Mouse (Mus musculus) Patski (cell line): ENCODE measurements around the gene Peli1. TPM values are rescaled to one million over a fixed set of nuclear protein-coding genes. Genes with fewer than 3 reads are reported as not detected.

Source experiments
- ATAC-seq: fragments of 100-300 bp; one replicate; pipeline ENCODE4 v1.8.0; 2021
- CTCF ChIA-PET: fragments of 350-600 bp; sonication (Branson Sonifier 250); formaldehyde crosslinking; loops from one replicate; lab custom pipeline; 2022; ENCODE audit warnings: inconsistent platforms; lab: Charles Lee
- POLR2A ChIA-PET: fragments of 350-600 bp; sonication (Branson Sonifier 250); formaldehyde crosslinking; loops from one replicate; lab custom pipeline; 2022; ENCODE audit warnings: antibody characterized with exemption, inconsistent platforms; lab: Charles Lee
- DNase-seq: peaks from one replicate; pipeline ENCODE4 v3.0.0-alpha.2; 2011; ENCODE audit warnings: low read depth, low spot score
- H3K27me3 ChIP-seq: fragments of 371-371 bp; one replicate; pipeline ENCODE4 v1.5.1; 2021
- CTCF ChIP-seq: fragments of 100-300 bp; IDR thresholded peaks from one replicate; pipeline ENCODE4 v1.5.1; 2021
- in situ Hi-C: fragments of 300-500 bp; cut with MboI; formaldehyde crosslinking; loops from 3 replicates; pipeline ENCODE4 v1.11.1; 2018; ENCODE audit warnings: low pct_unique_long_range_greater_than_20kb, mixed read lengths
- polyA plus RNA-seq: library from polyadenylated mRNA; unstranded; gene quantifications from one replicate; pipeline ENCODE4 v1.2.3, GENCODE M21; 2021

Gene Peli1
- polyA plus RNA-seq, 1 experiment from 2014 or later = 13.1 TPM

DNA sequence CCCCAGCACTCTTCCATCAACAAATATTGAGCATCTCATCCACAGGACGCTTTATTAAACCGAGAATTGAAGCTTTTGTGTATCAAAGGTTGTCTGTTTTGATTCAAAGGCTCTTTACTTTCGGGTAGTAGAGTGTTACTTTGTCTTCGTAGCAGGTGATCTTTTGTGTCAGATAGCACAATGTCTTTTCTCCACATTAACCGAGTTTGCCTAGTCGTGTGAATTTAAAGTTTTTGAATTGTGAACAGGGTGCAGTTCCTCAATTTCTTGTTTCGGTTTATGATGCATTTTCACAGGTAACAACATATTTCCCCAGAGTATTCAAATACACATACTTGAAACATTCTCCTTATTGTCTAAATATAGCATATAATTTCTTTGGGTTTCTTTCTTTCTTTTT is 1.5 kb downstream of the Peli1 start:
- in situ Hi-C loops = loop anchor here (5.0 kb wide), 1 partner anchor 150 kb away; no protein-coding TSS in a partner anchor
- no peak for DNase-seq
- POLR2A ChIA-PET = no interaction called here
- H3K27me3 ChIP-seq = no peaks in the 10 kb centered on the region
- no peak for TF ChIP-seq CTCF
- CTCF ChIA-PET = interaction anchor here (1.2 kb wide), 1 partner anchor 17 kb away, joined by 3 read pairs; no protein-coding TSS in a partner anchor
- no peak for ATAC-seq

DNA sequence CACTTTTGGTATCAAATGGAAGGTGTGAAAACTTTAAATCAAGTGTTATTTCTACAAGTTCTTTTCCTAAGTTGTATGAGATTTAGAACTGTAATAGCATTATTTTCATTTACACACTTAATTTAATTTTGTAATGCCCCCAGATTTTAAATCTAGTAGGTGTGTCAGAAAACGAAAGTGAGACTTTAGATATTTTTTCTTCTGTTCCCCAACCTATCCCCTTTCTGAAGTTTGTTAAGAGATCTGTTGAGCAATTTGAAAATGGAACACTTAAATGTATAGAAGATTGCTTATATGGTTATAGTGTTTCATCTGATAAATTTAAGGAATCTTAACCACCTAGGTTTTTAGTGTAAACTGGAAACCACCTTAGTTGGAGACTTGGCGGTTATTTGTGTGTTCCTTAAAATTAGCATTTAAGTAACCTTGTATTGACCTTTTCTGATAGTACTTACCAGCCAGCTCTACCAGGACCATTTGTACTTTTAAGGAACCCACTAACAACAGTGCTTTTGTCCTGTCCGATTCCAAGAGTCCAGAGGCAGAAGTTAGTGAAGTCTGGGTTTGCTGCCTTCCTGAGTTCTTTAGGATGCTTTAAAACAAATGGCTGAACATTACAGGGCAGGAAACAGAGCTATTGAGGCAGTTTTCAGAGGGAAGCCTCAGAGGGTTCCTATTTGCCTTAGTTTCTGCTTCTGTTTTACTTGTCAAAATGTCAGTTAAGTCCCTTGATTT is 2.2 kb downstream of the Peli1 start:
- CTCF ChIA-PET = interaction anchor here (1.2 kb wide), 1 partner anchor 17 kb away, joined by 3 read pairs; no protein-coding TSS in a partner anchor
- ATAC-seq (no peak), DNase-seq (no peak)
- no peaks in the 10 kb centered on the region for H3K27me3 ChIP-seq
- POLR2A ChIA-PET = no interaction called here
- in situ Hi-C loops = loop anchor here (5.0 kb wide), 1 partner anchor 149 kb away; no protein-coding TSS in a partner anchor
- no peak for TF ChIP-seq CTCF

DNA sequence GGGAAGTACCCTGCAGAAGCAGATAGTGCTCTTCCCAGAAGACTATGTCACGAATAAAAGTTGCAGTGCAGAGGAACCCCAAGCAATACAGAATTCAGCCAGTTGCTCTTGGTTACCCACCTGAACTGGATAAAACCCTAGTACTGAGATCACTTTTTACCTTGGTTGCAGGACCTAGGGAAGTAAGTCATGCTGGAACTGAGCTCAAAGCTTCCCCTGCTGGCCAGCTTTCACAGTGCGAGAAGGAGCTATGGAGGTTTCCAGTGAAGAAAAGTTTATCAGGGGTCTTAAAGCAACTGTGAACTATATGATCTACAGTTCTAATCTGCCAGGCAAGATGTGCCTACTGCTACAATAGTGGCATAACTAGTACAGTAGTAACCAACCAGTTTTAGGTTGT is 5.5 kb downstream of the Peli1 start:
- ChIA-PET POLR2A (no interaction called here), CTCF (interaction anchor here (1.0 kb wide), 1 partner anchor 13 kb away, joined by 3 read pairs; no protein-coding TSS in a partner anchor)
- ATAC-seq = no peak
- H3K27me3 ChIP-seq = no peaks in the 10 kb centered on the region
- no peak for DNase-seq
- in situ Hi-C loops = no loop called here
- peak; percentile 31 for TF ChIP-seq CTCF

DNA sequence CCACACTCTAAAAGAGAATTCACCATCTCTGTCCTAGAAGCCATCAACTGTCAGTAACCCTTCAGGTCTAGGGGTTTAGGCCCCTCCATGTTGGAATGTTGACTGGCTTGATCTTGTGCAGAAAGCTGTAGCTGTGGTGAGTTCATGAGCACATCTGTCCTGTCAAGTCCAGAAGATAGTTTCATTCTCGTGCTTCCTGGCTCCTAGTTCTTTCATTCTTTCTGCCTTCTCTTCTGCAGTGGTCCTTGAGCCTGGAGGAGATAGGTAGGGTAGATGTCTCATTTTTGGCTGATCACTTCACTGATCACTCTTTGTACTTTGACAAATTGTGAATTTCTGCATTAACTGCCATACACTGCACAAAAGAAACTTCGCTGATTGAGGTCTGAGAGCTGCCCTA is 7.4 kb downstream of the Peli1 start:
- H3K27me3 ChIP-seq = no peaks in the 10 kb centered on the region
- POLR2A ChIA-PET = no interaction called here
- no peak for DNase-seq
- TF ChIP-seq CTCF = no peak
- CTCF ChIA-PET = no interaction called here
- no peak for ATAC-seq
- in situ Hi-C loops = no loop called here

DNA sequence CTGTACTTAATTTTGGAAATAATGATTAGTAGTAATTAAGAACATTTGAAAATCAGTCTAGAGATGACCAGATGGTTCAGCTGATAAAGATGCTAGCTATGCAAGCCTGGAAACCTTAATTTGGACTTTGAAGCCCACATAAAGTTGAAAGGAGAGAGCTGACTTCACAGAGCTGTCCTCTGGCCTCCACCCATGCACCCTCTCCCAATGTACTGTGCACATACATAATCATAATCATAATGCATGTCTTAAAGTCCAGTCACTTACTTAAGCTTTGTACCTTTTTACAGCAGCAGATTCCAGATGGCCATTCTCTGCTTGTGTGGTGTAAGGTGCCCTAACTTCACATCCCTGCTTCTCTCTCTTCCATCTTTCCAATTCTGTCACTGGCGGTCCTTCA is 9.6 kb downstream of the Peli1 start:
- POLR2A ChIA-PET = interaction anchor here (0.8 kb wide), 1 partner anchor 10 kb away, joined by 3 read pairs; no protein-coding TSS in a partner anchor
- ATAC-seq = no peak
- CTCF ChIA-PET = no interaction called here
- no peak for TF ChIP-seq CTCF
- in situ Hi-C loops = no loop called here
- H3K27me3 ChIP-seq = no peaks in the 10 kb centered on the region
- DNase-seq = no peak

DNA sequence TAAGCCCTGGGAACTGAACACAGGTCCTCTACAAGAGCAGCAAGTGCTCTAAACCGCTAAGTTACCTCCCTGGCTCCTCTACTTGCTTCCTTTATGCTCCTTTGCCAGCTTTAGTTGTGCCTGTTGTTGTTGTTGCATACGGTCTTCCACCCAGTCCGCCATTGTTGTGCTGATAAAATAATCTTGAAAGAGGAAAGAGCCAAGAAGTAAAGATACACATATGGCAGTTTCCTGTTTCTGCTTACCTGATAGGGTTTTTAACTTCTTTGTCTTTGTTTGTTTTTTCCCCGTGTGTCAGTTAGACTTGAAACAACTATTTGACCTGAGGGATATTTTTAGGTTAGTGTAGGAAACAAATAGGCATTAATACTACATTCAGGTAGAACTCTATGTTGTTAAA is 10.2 kb downstream of the Peli1 start:
- DNase-seq = no peak
- no peak for ATAC-seq
- no peaks in the 10 kb centered on the region for H3K27me3 ChIP-seq
- POLR2A ChIA-PET = no interaction called here
- in situ Hi-C loops = no loop called here
- no peak for TF ChIP-seq CTCF
- CTCF ChIA-PET = interaction anchor here (1.2 to 1.5 kb wide), 2 partner anchors 14 to 15 kb away, joined by 3 read pairs; no protein-coding TSS in a partner anchor

DNA sequence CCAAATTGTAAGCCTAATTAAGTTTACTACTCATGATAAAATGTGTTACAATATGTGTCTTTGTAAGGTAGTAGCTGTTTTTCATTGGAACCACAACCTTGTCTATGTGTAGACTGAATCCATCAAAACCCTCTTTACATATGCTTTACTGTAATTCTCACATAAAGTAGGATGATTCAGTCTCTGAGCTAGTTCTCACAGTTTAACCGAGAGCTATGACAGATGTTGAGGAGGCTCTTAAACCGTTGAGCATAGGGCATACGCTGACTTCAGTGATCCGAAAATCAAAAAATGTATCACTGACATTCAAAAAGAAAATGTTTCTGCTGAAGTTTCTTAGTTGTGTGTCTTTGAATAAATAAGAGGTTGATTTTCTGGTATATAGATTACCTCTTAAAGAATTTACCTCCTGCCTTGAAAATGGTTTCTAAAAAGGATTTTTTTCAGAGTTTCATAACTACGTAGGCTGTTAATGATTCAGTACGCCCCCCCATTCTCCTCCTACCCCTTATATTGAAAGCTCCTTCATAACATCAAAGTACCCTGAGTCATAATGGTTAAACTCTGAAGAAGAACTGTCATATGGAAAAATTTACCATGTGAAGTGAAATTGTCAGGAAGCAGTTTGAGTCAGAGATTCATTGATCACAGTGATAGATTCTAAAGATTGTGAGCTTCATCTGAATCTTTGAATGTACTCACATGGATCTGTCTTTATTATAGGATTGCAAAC is 11.3 kb downstream of the Peli1 start:
- ATAC-seq (no peak), DNase-seq (no peak)
- no peaks in the 10 kb centered on the region for H3K27me3 ChIP-seq
- no peak for TF ChIP-seq CTCF
- POLR2A ChIA-PET = no interaction called here
- CTCF ChIA-PET = interaction anchor here (1.0 to 1.5 kb wide), 3 partner anchors 13 to 35 kb away, joined by 3 read pairs; no protein-coding TSS in a partner anchor
- in situ Hi-C loops = no loop called here

DNA sequence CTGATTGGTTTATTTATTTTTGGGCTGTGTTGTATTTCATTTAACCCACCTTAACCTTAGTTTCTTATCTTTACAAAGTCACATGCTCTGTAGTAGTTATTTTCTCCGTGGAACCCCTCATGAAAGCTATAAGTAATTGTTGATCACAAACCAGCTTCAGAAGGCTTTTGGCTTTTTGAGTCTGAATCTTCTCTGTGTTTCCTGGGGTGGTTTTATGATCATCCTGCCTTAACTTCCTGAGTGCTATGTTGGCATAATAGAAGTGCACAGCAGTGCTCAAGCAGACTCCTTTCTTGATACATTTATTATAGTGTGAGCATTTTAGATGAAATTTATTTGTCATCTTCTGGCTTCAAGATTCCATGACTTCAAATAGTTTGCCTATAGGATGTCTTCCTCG is 12.1 kb downstream of the Peli1 start:
- no peak for ATAC-seq
- ChIA-PET CTCF (no interaction called here), POLR2A (no interaction called here)
- in situ Hi-C loops = no loop called here
- TF ChIP-seq CTCF = no peak
- no peak for DNase-seq
- H3K27me3 ChIP-seq = no peaks in the 10 kb centered on the region

DNA sequence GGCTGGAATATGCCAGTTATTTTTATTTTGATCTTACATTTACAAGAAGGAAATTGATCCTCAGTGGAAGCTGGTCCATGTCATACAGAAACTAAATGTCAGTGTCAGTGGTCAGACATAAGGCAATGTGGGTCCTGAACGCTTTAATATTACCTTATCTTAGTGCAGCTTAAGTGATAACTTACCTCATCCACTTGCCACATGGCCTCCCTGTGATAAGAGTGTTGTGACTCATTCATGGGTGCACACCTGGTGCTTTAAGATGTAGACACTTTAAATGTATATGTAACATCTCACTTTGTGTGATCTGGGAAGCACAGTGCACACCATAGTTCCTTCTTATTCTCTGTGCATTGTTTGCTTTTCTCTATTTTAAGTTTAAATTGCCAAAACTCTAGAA is 14.3 kb downstream of the Peli1 start:
- no peak for DNase-seq
- TF ChIP-seq CTCF = no peak
- ATAC-seq = no peak
- in situ Hi-C loops = no loop called here
- POLR2A ChIA-PET = no interaction called here
- CTCF ChIA-PET = no interaction called here
- H3K27me3 ChIP-seq = no peaks in the 10 kb centered on the region

DNA sequence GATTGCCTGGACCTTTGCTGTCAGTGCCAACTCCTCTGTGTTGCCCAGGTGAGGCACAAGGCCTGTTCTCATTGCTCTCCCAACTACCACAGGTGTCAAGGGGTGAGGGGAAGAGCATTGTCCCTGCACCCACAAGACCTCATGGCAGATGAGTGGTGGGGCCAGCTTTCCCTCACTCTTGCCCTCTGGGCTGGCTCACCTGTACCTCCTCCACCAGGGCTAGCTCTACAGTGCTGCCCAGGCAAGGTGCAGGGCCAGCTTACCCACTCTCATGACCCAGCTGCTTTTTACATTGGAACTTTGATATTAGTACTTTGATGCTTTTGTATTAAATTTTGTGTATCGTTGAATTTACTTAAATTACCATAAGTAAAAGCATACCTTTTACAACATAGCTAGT is 16.0 kb downstream of the Peli1 start:
- DNase-seq (no peak), ATAC-seq (no peak)
- CTCF ChIA-PET = no interaction called here
- no peaks in the 10 kb centered on the region for H3K27me3 ChIP-seq
- in situ Hi-C loops = no loop called here
- TF ChIP-seq CTCF = no peak
- POLR2A ChIA-PET = no interaction called here

DNA sequence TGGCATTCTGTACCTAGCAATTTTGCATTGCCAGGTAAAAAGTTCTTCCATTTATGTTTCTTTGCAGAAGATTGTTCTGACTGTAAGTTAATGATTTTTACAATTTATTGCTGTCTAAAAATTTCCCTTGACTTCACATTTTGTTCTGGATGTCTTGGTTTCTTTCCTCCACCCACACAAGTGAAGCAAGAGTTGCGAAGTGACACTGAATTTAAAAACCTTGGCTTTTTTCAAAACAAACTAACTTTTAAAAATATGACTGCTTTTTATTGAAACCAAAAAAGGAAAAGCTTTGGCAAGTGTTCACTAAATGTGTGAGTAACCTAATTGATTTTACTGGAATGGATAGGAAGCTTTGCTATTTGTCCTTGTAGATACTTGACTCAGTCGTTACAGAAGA is 18.2 kb downstream of the Peli1 start:
- POLR2A ChIA-PET = interaction anchor here (1.0 kb wide), 1 partner anchor 8 kb away, joined by 4 read pairs; no protein-coding TSS in a partner anchor
- in situ Hi-C loops = no loop called here
- DNase-seq (no peak), ATAC-seq (no peak)
- no peaks in the 10 kb centered on the region for H3K27me3 ChIP-seq
- no peak for TF ChIP-seq CTCF
- CTCF ChIA-PET = interaction anchor here (1.0 to 1.6 kb wide), 3 partner anchors 13 to 16 kb away, joined by 3 to 4 read pairs (median 3); no protein-coding TSS in a partner anchor
